Mouse (Mus musculus) intestine, postnatal 0 days (tissue): ENCODE data around the gene Cdh15. TPM values are rescaled to one million over a fixed set of nuclear protein-coding genes. Genes with fewer than 3 reads are reported as not detected.

Source experiments
- ATAC-seq: fragments of 200-750 bp; cut with Nextera tagmentation; 2 replicates; pipeline ENCODE4 v1.8.0; 2017; ENCODE audit warnings: mild to moderate bottlenecking, moderate TSS enrichment, moderate library complexity
- H3K27ac ChIP-seq: fragments of 300-500 bp; sonication (generic); 2 replicates; pipeline ENCODE4 v1.5.1; 2014; ENCODE audit warnings: mild to moderate bottlenecking, low read depth, low read length, moderate library complexity
- H3K27me3 ChIP-seq: fragments of 300-500 bp; sonication (generic); replicated peaks from 2 replicates; pipeline ENCODE4 v1.6.1; 2014; ENCODE audit warnings: low read length, mixed read lengths; ENCODE audit not compliant: control insufficient read depth, insufficient read depth
- H3K36me3 ChIP-seq: fragments of 300-500 bp; sonication (generic); 2 replicates; pipeline ENCODE4 v1.6.1; 2014; ENCODE audit warnings: mild to moderate bottlenecking, moderate library complexity; ENCODE audit not compliant: control insufficient read depth, insufficient read depth
- H3K4me1 ChIP-seq: fragments of 300-500 bp; sonication (generic); replicated peaks from 2 replicates; pipeline ENCODE4 v1.6.1; 2014; ENCODE audit warnings: antibody characterized with exemption, low read length, mixed read lengths; ENCODE audit not compliant: control insufficient read depth, insufficient read depth
- H3K4me2 ChIP-seq: fragments of 300-500 bp; sonication (generic); replicated peaks from 2 replicates; pipeline ENCODE4 v1.6.1; 2014; ENCODE audit warnings: low read depth, mild to moderate bottlenecking, moderate library complexity
- H3K4me3 ChIP-seq: fragments of 300-500 bp; sonication (generic); 2 replicates; pipeline ENCODE4 v1.5.1; 2014; ENCODE audit warnings: low read depth, low read length
- H3K9ac ChIP-seq: fragments of 300-500 bp; sonication (generic); 2 replicates; pipeline ENCODE4 v1.6.1; 2014; ENCODE audit warnings: mild to moderate bottlenecking, low read depth, low read length
- H3K9me3 ChIP-seq: fragments of 300-500 bp; sonication (generic); 2 replicates; pipeline ENCODE4 v1.6.1; 2016; ENCODE audit warnings: mixed run types; ENCODE audit not compliant: control insufficient read depth
- CTCF ChIP-seq: sonication (generic); IDR thresholded peaks from 2 replicates; pipeline ENCODE4 v1.5.1; 2016; ENCODE audit warnings: low read depth, mild to moderate bottlenecking, control low read depth, antibody characterized with exemption, moderate library complexity
- WGBS: fragments of 180-500 bp; shearing (Covaris S2); extraction: QIAGEN DNeasy Blood & Tissue Kit; methylation state at CpG from one replicate; pipeline ENCODE4 v1.1.7; 2014; 5-methylcytosine and 5-hydroxymethylcytosine counted together
- polyA plus RNA-seq: library from polyadenylated mRNA; unstranded; fragments of >200 nt; fragmentation: Nextera tagmentation; extraction: Ambion mirVana; gene quantifications from 2 replicates; pipeline ENCODE4 v1.2.1, GENCODE M21; 2015

Cdh15 gene
- polyA plus RNA-seq, 1 experiment from 2014 or later, result 0.07 TPM

DNA sequence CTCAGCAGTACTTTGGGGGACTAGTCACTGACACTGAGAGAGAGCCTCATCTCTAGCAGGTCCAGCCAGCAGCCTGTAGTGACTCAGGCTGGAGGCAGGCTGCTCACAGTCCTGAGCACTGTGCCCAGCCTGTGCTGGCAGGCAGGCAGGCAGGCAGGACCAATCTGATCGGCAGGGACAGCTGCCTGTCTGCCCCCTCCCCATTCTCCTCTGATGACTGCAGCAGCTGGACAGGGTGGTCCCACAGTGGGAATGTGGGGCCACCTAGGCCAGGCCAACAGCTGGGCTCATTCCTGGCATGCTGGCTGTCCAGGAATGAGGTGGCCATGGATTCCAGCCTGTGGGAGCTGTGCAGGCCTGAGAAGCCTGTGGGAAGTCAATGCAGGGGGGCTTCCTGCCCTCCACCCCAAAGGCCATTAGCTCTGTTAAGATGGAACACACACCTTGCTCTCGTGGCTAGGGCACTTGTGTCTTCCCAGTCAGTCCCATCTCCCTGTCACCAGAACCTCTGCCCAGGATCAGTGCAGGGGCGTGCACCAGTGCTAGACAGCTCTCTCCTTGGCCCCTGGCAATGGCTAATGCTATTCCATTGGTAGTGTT lies 3.0 kb downstream of the Cdh15 start:
- no peak overlapping the region for H3K9ac ChIP-seq
- H3K4me1 ChIP-seq, result no peaks in the 10 kb centered on the region
- WGBS, result 70% methylated on average over 3 of the region's 3 CpGs
- H3K27ac ChIP-seq, result no peak overlapping the region
- no peak overlapping the region for H3K4me3 ChIP-seq
- no peak for TF ChIP-seq CTCF
- no peaks in the 10 kb centered on the region for H3K9me3 ChIP-seq
- no peak for ATAC-seq
- H3K4me2 ChIP-seq, result no peak overlapping the region
- no peaks in the 10 kb centered on the region for H3K27me3 ChIP-seq
- no peaks in the 10 kb centered on the region for H3K36me3 ChIP-seq

DNA sequence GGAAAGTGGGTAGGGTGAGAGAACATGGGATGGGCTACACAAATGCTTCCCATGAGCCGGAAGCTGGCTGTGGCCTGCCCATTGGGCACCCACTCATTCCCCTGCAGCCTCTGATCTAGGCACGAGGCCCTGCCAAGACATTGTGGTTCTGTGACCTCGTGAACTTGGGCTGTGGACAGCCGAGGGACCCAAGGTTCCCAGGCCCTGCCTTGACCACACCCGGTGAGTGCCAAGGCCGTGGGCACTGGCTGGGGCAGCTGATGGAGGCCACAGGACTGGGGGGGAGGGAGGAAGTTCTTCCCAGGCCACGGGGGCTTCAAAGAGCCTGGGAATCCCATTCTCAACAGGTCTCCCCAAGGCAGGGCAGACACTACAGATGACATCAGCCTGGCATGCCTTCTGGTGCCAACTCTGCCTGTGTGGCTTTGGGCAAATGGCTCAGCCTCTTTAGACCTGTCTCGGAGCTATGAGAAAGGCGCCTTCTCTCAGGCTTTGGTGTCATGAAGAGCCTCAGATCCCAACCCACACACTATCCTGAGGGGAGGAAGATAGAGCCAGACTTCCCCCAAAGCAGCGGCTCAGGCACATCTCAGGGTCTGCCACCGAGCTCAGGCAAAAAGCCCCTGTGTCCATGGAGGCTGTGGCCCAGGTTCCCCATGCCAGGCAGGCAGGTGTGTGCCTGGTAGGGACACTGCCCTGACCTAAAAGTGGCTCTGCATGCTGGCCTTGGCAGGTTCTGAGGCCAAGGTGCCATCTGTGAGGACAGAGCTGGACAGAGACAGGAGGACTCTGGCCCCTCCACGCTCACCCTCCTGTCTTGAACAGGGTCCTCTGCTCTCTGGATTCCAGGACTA lies 4.2 kb downstream of the Cdh15 start:
- Histone ChIP-seq H3K4me1 (no peaks in the 10 kb centered on the region), H3K9me3 (no peaks in the 10 kb centered on the region), H3K27me3 (no peaks in the 10 kb centered on the region), H3K4me2 (no peak overlapping the region), H3K9ac (no peak overlapping the region), H3K27ac (no peak overlapping the region), H3K36me3 (no peaks in the 10 kb centered on the region), H3K4me3 (no peak overlapping the region)
- TF ChIP-seq CTCF, result no peak
- 83% methylated on average over 12 of the region's 12 CpGs for WGBS
- ATAC-seq, result no peak

DNA sequence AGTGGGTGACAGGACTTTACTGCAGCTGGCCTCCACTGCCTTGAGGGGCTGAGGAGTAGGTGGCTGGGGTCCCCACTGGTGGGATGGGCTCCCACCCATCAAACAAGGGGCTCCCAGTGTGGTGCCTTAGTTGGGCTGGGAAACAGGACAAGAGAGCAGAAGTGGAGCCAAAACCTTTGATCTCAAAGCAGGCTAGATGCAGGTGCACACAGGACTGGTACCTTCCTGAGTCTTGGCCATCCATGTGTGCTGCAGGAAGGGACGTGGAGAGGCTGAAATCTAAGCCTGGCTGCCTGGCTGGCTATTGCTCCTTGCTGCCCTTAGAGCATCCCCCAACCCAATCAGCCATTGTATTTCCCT lies 4.8 kb downstream of the Cdh15 start:
- Histone ChIP-seq H3K4me1 (no peaks in the 10 kb centered on the region), H3K9ac (no peak overlapping the region), H3K9me3 (no peaks in the 10 kb centered on the region), H3K4me2 (no peak overlapping the region), H3K27me3 (no peaks in the 10 kb centered on the region), H3K27ac (no peak overlapping the region), H3K4me3 (no peak overlapping the region), H3K36me3 (no peaks in the 10 kb centered on the region)
- WGBS, result 53% methylated on average over 1 of the region's 1 CpGs
- TF ChIP-seq CTCF, result no peak
- ATAC-seq, result no peak

DNA sequence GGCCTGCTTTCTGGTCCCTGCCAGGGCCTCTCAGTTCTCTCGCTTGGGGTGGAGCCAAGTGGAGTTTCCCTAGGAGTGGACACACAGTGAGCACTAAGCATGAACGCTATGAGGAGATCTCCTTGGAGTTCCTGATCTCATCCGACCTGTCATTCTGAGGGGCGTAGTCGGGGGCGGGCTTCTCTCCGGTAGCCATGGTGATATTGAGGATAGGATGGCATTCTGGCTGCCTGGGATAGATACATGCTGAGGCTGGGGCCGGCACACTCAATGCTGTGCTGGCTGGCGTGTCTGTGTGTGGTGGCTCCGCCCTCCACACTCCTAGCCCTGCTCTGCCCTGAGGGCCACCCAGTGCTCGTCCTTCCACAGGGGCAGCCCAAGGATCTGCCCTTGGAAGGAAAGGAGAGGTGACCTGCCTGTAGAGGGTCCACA lies 5.6 kb downstream of the Cdh15 start:
- 21% methylated on average over 11 of the region's 11 CpGs for WGBS
- TF ChIP-seq CTCF, result no peak
- H3K27me3 ChIP-seq, result no peaks in the 10 kb centered on the region
- no peaks in the 10 kb centered on the region for H3K36me3 ChIP-seq
- H3K9ac ChIP-seq, result no peak overlapping the region
- H3K4me2 ChIP-seq, result no peak overlapping the region
- no peak overlapping the region for H3K27ac ChIP-seq
- H3K4me3 ChIP-seq, result no peak overlapping the region
- H3K9me3 ChIP-seq, result no peaks in the 10 kb centered on the region
- peak; percentile 17; the same call in 1 of the 2 replicates for ATAC-seq
- no peaks in the 10 kb centered on the region for H3K4me1 ChIP-seq

DNA sequence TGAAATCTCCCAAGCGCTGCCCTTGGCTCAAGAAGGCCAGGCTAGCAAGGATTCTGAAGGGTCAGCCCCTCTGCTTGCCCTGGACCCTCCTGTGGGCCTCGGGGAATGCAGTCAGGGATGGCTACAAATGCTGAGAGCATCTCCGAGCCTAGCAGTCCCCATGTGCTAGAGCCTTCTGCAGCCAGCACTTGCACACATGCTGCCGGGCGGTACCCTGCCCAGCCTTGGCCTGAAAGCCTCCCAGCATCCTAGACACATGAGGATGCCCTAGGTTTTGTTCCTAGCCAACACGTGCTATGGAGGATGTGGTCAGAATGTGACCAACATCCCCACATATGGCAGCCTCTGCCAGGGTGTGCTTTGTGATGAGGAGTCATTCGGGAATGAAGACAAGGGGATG lies 6.6 kb downstream of the Cdh15 start:
- no peak for ATAC-seq
- H3K4me1 ChIP-seq, result no peaks in the 10 kb centered on the region
- no peak for TF ChIP-seq CTCF
- H3K27me3 ChIP-seq, result no peaks in the 10 kb centered on the region
- no peak overlapping the region for H3K4me2 ChIP-seq
- no peak overlapping the region for H3K9ac ChIP-seq
- H3K36me3 ChIP-seq, result no peaks in the 10 kb centered on the region
- no peak overlapping the region for H3K27ac ChIP-seq
- H3K4me3 ChIP-seq, result no peak overlapping the region
- WGBS, result 63% methylated on average over 7 of the region's 7 CpGs
- no peaks in the 10 kb centered on the region for H3K9me3 ChIP-seq

- H3K27ac ChIP-seq, result no peak overlapping the region
Observed at GRCm38 (mm10) chr8:122855123-122855522, 7.4 kb downstream of the Cdh15 start.

More at GRCm38 (mm10) chr8:122855123-122855522, 7.4 kb downstream of the Cdh15 start:
- H3K9me3 ChIP-seq, result no peaks in the 10 kb centered on the region
- no peaks in the 10 kb centered on the region for H3K36me3 ChIP-seq
- H3K4me1 ChIP-seq, result no peaks in the 10 kb centered on the region
- WGBS, result 65% methylated on average over 4 of the region's 4 CpGs
- no peaks in the 10 kb centered on the region for H3K27me3 ChIP-seq
- TF ChIP-seq CTCF, result no peak
- no peak overlapping the region for H3K4me3 ChIP-seq
- H3K9ac ChIP-seq, result no peak overlapping the region
- H3K4me2 ChIP-seq, result no peak overlapping the region
- ATAC-seq, result no peak
